Comparison of ENCODE assay signal across 8 mouse cellular contexts in the genomic region with DNA sequence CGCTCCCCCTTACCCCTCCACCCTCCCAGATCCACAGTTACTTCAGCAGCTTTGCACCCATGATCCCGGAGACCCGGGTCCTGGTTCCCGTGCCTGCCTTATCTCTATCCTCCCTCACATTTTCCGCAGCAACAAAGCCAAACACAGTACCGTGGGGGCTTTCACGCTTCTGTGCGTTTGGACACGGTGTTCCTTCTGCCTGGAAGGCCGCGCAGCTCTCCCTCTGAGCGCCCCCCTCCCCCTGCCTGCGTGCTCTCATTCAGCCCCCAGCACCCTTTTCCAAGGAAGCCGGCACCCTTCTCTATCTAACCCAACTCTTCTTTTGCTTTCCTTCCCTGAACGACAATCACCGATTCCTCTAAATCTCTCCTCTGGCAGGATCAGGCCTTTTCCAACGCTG. TPM values are rescaled to one million over a fixed set of nuclear protein-coding genes. Genes with fewer than 3 reads are reported as not detected.
DNase-seq lines count a peak whose midpoint lies in the region; ATAC-seq and TF ChIP-seq lines count a peak whose summit lies in the region.

No protein-coding gene starts in this region.

- H3K4me3 ChIP-seq in heart, embryonic 16.5 days (ENCODE audit: low read length), result peak overlapping the region; percentile 65
- H3K4me3 ChIP-seq in stomach, postnatal 0 days (ENCODE audit: low read depth, low read length), result peak overlapping the region; percentile 75

- TF ChIP-seq EP300 in stomach, postnatal 0 days (optimal IDR thresholded peaks at IDR 0.05), result no peak

- WGBS in heart, embryonic 16.5 days, result 2% methylated on average over 17 of the region's 17 CpGs
- under 1% methylated on average over 17 of the region's 17 CpGs for WGBS in stomach, postnatal 0 days

- peak; percentile 51 for DNase-seq in right cerebral cortex, adult 18-20 months
- no peak for DNase-seq in right cerebral cortex, adult 2 months (ENCODE audit: low spot score in 2 of 2)
- DNase-seq in kidney, postnatal 4 days, result peak; percentile 60 to 74
- DNase-seq in mesoderm, embryonic 11.5 days (ENCODE audit: low read depth, low spot score), result peak; percentile 17
- peak; percentile 22 for DNase-seq in stomach, postnatal 0 days (ENCODE audit: low spot score)
- DNase-seq in embryo, embryonic 9.5 days (ENCODE audit: extremely low spot score), result no peak

- H3K9me3 ChIP-seq in heart, embryonic 16.5 days (replicated peaks; ENCODE audit: control insufficient read depth, low read length), result 0 out of 2 replicates have a peak, but pooled peaks cover 3% of the 10 kb centered on the region
- no peaks in the 10 kb centered on the region for H3K9me3 ChIP-seq in stomach, postnatal 0 days (ENCODE audit: control insufficient read depth, low read length)

- peak overlapping the region; percentile 77 for H3K9ac ChIP-seq in heart, embryonic 16.5 days (ENCODE audit: low read length)
- peak overlapping the region; percentile 84 for H3K9ac ChIP-seq in stomach, postnatal 0 days (ENCODE audit: low read length)

- ATAC-seq in common myeloid progenitor, adult 5-6 weeks (replicated peaks; ENCODE audit: low read depth, poor library complexity, severe bottlenecking), result peak; percentile 13
- ATAC-seq in heart, embryonic 16.5 days (replicated peaks; ENCODE audit: extremely low read depth, insufficient read depth, low FRiP score), result peak; percentile 52; the same call in 1 of the 2 replicates
- peak; percentile 22; the same call in 1 of the 2 replicates for ATAC-seq in stomach, postnatal 0 days (ENCODE audit: low FRiP score, low TSS enrichment)

- no peaks in the 10 kb centered on the region for H3K27me3 ChIP-seq in heart, embryonic 16.5 days (ENCODE audit: control insufficient read depth, insufficient read depth, low read length)
- H3K27me3 ChIP-seq in stomach, postnatal 0 days (ENCODE audit: control insufficient read depth, insufficient read depth, low read length), result no peaks in the 10 kb centered on the region

- no peak for TF ChIP-seq CTCF in stomach, postnatal 0 days (IDR thresholded peaks at IDR 0.05; ENCODE audit: low read depth)

- H3K4me2 ChIP-seq in heart, embryonic 16.5 days (ENCODE audit: low read depth, low read length), result peak overlapping the region; percentile 73
- peak overlapping the region; percentile 99 for H3K4me2 ChIP-seq in stomach, postnatal 0 days (replicated peaks; ENCODE audit: low read depth)

- H3K27ac ChIP-seq in heart, embryonic 16.5 days (ENCODE audit: low read length), result peak overlapping the region; percentile 71
- peak overlapping the region; percentile 45; the same call in 1 of the 2 replicates for H3K27ac ChIP-seq in stomach, postnatal 0 days (replicated peaks)

- H3K36me3 ChIP-seq in heart, embryonic 16.5 days (ENCODE audit: control insufficient read depth, insufficient read depth), result no peaks in the 10 kb centered on the region
- H3K36me3 ChIP-seq in stomach, postnatal 0 days (ENCODE audit: control insufficient read depth, insufficient read depth, low read length), result no peaks in the 10 kb centered on the region

- H3K4me1 ChIP-seq in heart, embryonic 16.5 days (ENCODE audit: control insufficient read depth, insufficient read depth, low read length), result peaks cover 23% of the 10 kb centered on the region
- H3K4me1 ChIP-seq in stomach, postnatal 0 days (replicated peaks; ENCODE audit: control insufficient read depth, insufficient read depth), result peaks cover 2% of the 10 kb centered on the region; the same call in 1 of the 2 replicates

RNA-seq across cellular contexts. Expression of gene Castor2, which starts 0.5 kb away (rescaled TPM):
- 1.0 and 1.8 TPM in 2 replicates for total RNA-seq in common myeloid progenitor, adult 5-6 weeks (2017)
- 5.5 and 5.9 TPM in 2 replicates for polyA plus RNA-seq in heart, embryonic 16.5 days (2015; fragmentation: Nextera tagmentation; extraction: Ambion mirVana)
- 3.8 and 4.0 TPM in 2 replicates for polyA plus RNA-seq in stomach, postnatal 0 days (2015; fragmentation: Nextera tagmentation; extraction: Ambion mirVana)

Comparison
In these comparisons a context has a peak if more than half of its experiments do, and no peak if none do; other contexts are left out.
1. DNase-seq: peak in right cerebral cortex, adult 18-20 months (single experiment), kidney, postnatal 4 days (2 of 2), mesoderm, embryonic 11.5 days (single experiment) and stomach, postnatal 0 days (single experiment); none in right cerebral cortex, adult 2 months (0 of 2) and embryo, embryonic 9.5 days (single experiment).
2. Peak in every context shown above with its lines, with median percentiles within 50 percentile points of each other: ATAC-seq.